Mouse (Mus musculus) bone marrow macrophage, adult 2 months (primary cell): ENCODE measurements around the gene March10. TPM values are rescaled to one million over a fixed set of nuclear protein-coding genes. Genes with fewer than 3 reads are reported as not detected.
A peak's percentile ranks its signal among the peaks of the same experiment; 100 is the strongest.

ENCODE experiments used
- H3K27ac ChIP-seq: 2 replicates; pipeline ENCODE4 v1.5.1; 2012; ENCODE audit warnings: low read depth, low read length; ENCODE audit not compliant: insufficient read depth
- H3K4me1 ChIP-seq: 2 replicates; pipeline ENCODE4 v1.6.1; 2012; ENCODE audit warnings: low read length; ENCODE audit not compliant: control insufficient read depth, insufficient read depth
- H3K4me3 ChIP-seq: 2 replicates; pipeline ENCODE4 v1.5.1; 2012; ENCODE audit warnings: mild to moderate bottlenecking, low read length, moderate library complexity; ENCODE audit not compliant: insufficient read depth
- CTCF ChIP-seq: IDR thresholded peaks from 2 replicates; pipeline ENCODE4 v1.5.1; 2012; ENCODE audit warnings: low read depth, mild to moderate bottlenecking, low read length, moderate library complexity
- POLR2A ChIP-seq: IDR thresholded peaks from 2 replicates; pipeline ENCODE4 v1.6.1; 2012; ENCODE audit warnings: mild to moderate bottlenecking, low read depth, low read length, borderline replicate concordance
- polyA plus RNA-seq: library from polyadenylated mRNA; stranded (reverse); fragments of >200 nt; gene quantifications from 2 replicates; pipeline ENCODE4 v1.2.4, GENCODE M21; 2012; ENCODE audit not compliant: missing spikeins, insufficient read depth, insufficient read length

The March10 gene
- polyA plus RNA-seq, 1 experiment = not detected

DNA sequence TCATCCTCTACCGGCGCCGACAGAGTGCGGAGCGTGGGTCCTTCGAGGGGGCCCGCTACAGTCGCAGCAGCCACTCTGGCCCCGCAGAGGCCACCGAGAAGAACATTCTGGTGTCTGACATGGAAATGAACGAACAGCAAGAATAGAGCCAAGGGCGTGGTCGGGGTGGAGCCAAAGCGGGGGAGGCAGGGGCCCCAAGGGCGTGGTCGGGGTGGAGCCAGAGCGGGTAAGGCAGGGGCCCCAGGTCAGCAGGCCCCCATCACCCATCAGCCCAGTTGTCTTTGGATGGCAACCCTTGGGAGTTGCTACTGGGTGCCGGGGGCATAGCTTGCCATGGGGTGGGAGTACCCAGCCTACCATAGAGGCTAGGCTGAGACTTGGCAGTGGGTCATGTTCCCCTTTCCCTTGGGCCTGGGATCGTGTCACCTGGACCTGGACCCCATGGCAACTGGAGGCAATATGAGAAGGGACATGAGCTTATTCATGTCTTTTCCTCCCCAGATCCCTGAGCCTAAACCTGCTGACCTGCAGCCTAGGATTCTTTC lies 106.7 kb downstream of the March10 start:
- Histone ChIP-seq H3K4me3 (no peak overlapping the region), H3K27ac (no peak overlapping the region), H3K4me1 (0 out of 2 replicates have a peak, but pooled peaks cover 2% of the 10 kb centered on the region)
- TF ChIP-seq CTCF = no peak
- no peak for TF ChIP-seq POLR2A

DNA sequence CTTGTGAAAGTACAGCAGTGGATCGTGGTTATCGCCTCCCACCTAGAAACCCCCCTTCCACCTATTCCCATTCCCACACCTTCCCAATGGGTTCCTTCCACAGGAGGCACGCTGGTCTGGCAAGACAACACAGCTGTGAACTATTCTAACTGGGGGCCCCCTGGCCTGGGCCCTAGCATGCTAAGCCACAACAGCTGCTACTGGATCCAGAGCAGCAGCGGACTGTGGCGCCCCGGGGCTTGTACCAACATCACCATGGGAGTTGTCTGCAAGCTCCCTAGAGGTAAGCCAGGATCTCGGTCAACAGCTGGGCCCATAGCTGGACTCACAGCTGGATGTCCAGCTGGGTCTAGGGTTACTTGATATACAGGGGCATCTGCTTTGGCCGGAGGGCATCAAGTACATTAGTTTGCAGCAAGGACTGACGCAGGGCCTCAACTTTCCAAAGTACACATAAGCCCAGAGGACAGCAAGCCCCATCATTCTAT lies 108.0 kb downstream of the March10 start:
- Histone ChIP-seq H3K4me1 (0 out of 2 replicates have a peak, but pooled peaks cover 2% of the 10 kb centered on the region), H3K27ac (no peak overlapping the region), H3K4me3 (no peak overlapping the region)
- no peak for TF ChIP-seq POLR2A
- no peak for TF ChIP-seq CTCF

DNA sequence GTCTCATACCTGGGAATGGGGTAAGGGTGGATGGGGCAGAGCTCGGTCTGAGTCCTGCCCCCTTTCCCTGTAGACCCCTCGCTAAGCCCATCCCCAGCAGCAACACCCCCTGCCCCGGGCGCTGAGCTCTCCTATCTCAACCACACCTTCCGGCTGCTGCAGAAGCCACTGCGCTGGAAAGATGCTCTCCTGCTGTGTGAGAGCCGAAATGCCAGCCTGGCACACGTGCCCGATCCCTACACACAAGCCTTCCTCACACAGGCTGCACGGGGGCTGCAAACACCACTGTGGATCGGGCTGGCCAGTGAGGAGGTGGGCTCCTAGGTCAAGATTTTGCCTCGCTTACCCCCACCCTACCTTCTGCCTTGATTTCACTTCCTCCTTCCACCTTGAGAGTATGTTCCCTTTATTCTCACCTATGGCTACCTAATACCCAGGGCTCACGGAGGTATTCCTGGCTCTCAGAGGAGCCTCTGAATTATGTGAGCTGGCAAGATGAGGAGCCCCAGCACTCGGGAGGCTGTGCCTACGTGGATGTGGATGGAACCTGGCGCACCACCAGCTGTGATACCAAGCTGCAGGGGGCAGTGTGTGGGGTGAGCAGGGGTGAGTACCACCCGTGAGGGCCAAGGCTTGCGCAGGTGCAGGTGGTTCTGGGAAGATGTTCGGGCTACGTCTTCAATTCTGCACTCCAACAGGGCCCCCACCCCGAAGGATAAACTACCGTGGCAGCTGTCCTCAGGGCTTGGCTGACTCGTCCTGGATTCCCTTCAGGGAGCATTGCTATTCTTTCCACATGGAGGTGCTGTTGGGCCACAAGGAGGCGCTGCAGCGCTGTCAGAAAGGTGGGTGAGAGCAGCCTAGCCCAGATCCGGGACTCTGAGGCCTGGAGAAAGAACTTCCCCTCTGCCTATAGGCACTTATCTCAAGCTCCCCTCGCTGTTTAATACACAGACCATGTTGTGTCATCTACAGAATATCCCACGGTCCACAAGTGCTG lies 109.1 kb downstream of the March10 start:
- Histone ChIP-seq H3K27ac (no peak overlapping the region), H3K4me1 (no peaks in the 10 kb centered on the region), H3K4me3 (no peak overlapping the region)
- TF ChIP-seq CTCF = peak; percentile 90
- TF ChIP-seq POLR2A = no peak

DNA sequence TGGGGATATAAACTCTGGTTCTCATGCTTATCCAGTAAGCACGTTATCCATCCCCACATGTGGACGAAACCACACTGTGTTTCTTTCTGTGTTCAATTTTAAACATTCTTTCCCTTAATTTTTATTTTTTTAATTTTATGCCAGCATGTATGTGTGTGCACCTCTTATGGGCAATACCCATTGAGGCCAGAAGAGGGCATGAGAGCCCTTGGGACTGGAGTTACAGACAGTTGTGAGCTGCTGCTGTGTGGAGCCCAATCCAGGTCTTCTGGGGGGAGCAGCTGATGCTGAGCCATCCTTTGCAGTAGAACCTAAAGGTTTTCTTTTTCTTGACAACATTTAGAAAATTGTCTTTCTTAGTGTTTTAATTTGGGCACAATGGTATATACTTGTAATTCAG lies 111.3 kb downstream of the March10 start:
- H3K4me3 ChIP-seq = no peak overlapping the region
- H3K4me1 ChIP-seq = no peaks in the 10 kb centered on the region
- no peak overlapping the region for H3K27ac ChIP-seq
- TF ChIP-seq POLR2A (no peak), CTCF (peak; percentile 50; the same call in 1 of the 2 replicates)

DNA sequence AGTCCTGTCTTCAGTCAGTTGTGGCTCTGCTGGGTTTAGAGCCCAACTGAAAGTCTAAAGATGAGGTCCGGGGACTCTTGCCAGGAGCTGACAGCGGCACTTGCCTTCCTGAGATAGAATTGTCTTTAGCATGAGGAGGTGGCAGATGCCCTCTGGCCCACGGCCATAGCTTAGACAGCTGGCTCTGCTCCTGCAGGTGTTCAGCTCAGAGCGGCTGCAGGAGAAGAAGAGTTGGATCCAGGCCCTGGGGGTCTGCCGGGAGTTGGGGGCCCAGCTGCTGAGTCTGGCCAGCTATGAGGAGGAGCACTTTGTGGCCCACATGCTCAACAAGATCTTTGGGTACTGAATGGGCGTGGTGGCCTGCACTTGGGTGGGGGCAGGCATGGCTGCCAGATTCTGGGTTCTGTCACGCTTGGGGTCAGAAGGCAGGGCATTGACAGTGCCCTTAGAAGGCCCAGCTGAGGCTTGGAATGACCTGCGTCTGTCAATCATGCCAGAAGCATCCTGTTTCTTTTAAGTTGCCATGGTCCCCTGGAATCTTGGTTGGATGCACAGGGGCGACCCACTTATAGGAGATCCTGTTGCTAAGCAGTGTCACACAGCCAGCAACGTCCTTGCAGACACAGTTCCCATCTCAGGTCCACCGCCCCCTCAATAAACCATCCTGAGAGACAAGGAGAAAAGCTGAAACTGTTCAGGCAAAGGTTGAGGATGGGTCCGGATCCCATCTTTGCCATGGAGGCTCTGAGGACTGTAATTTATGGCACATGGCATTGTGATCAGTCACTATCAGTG lies 117.7 kb downstream of the March10 start:
- H3K27ac ChIP-seq = no peak overlapping the region
- TF ChIP-seq POLR2A (no peak), CTCF (no peak)
- H3K4me1 ChIP-seq = no peaks in the 10 kb centered on the region

DNA sequence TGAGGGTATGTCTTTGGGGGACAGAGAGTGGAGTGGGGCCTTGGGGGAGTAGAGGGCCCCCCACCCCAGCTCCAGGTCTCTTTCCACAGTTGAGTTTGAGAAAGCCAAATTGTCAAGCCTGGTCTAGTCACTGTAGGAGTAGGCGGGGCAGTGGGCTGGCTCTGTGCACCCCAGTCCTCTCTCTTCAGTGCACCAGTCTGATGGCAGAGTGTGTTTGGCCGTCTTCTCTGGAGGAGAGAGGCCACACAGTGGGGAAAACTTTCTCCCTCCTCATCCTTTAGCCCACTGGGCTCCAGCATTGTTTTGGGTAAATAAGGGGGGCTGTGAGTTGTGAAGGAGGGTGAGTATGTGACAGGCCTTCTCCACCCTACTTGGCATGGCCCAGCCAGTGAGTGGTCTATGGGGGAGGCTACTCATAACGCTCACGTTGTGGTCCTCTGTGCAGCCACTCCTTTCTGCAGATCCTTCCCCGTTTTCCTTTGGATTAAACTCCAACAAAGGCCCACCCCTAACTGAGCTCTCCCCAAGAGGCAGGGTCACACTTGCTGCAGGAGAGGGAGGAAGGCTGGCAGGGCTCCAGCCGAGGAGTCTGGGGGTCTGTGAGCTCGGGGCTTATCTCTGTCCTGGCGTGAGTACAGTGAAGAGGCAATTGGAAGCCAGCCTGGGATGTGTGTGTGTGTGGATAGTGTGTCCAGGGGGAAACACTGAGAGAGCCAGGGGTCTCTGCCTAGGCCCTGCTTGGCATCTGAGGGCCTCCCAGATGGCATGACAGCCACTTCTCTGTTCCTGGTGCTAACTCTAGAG lies 122.5 kb downstream of the March10 start:
- H3K4me1 ChIP-seq = no peaks in the 10 kb centered on the region
- H3K4me3 ChIP-seq = no peak overlapping the region
- no peak overlapping the region for H3K27ac ChIP-seq
- TF ChIP-seq POLR2A (no peak), CTCF (no peak)

More for the DNA sequence above, 117.7 kb downstream of the March10 start:
- no peak overlapping the region for H3K4me3 ChIP-seq

DNA sequence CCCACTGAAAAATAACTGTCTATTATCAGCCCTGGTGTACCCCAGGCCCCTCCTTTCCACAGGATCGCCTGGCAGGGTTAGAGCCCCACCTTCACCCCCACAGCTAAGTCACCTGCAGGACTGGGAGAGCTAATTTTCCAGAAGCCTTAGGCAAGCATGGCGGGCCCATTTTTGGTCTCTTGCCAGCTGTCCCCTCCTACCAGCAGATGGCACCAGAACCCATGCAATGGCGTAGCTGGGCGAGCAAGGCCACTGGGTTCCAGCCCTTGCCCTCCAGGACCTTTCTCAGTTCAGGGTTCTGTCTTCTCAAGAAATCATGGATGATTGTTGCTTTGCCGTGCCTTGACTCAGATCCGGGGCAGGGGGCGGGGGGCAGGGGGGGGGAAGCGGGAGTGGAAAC lies 124.1 kb downstream of the March10 start:
- no peak for TF ChIP-seq POLR2A
- peak; percentile 38; the same call in 1 of the 2 replicates for TF ChIP-seq CTCF
- Histone ChIP-seq H3K27ac (no peak overlapping the region), H3K4me1 (no peaks in the 10 kb centered on the region), H3K4me3 (no peak overlapping the region)

DNA sequence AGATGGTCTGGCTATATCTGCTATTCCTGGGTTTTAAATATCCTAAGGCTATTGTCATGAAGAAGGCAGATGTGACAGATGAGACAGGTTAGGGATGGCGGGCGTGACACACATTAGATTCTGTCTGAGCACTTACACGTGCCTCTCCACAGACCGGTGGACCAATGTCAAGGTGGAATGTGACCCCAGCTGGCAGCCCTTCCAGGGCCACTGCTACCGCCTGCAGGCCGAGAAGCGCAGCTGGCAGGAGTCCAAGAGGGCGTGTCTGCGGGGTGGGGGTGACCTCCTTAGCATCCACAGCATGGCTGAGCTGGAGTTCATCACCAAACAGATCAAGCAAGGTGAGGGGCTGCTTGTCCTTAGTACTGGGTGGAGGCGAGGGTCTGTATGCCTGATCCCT lies 124.8 kb downstream of the March10 start:
- no peak overlapping the region for H3K27ac ChIP-seq
- H3K4me3 ChIP-seq = no peak overlapping the region
- TF ChIP-seq POLR2A (no peak), CTCF (no peak)
- no peaks in the 10 kb centered on the region for H3K4me1 ChIP-seq

DNA sequence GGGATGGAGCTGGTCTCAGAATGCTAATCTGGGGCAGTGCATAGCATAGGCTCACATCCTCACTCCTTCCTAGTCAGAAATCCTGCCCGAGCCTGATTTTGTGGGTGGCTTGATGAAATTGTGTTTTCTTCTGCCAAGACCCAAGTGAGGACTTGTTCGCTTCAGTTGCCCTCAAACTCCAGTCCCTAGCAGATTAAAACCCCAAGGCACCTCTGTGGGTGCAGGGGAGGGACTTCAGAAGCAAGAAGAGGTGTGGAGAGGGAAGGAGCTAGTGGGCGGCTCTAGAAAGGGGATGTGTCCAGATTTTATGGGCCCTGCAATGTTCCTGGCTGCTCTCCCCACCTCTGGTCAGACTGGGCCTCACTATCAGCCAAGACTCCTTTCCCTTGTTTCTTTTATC lies 125.4 kb downstream of the March10 start:
- no peaks in the 10 kb centered on the region for H3K4me1 ChIP-seq
- TF ChIP-seq POLR2A (no peak), CTCF (no peak)
- no peak overlapping the region for H3K4me3 ChIP-seq
- H3K27ac ChIP-seq = no peak overlapping the region
